Mouse (Mus musculus): ENCODE measurements at regions not wholly inside any gene's neighbourhood (a gene's known extent, or its start where the extent isn't known, plus 50 kb on each side); places are given as distances from the start of the nearest gene placed in this dataset.

DNA sequence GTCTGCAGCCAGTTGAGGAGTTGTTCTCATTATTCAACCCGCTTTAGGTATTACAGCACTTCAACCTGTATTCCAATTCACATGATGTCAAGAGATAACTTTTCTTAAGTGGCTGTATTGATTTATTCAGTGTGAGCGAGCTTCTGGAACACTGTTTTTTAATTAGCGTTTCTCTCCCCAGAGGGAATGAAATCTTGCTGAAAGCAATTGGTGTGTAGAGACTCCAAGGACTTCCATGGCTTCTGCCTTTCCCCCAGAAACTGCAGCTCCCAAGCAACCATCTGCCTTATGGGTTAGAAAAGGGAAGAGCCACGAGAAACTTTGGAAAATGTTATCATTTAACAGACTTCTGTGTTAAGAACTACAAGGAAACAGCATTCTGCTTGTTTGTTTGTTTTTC, 121.4 kb downstream of the Rassf9 start:
- TF ChIP-seq CTCF (IDR thresholded peaks at IDR 0.05; ENCODE audit: borderline replicate concordance, insufficient read depth, low read length) = no peak
- no peak for TF ChIP-seq POLR2A (IDR thresholded peaks at IDR 0.05; ENCODE audit: low read depth, low read length)

Measured in embryonic fibroblast, embryonic 13.5 days (primary cell).